Mouse (Mus musculus) kidney, postnatal 4 days (tissue): ENCODE measurements around the gene Ccl21b.
"Not testable (repeated sequence)": the region's sequence is repeated elsewhere in the genome, so short reads cannot be mapped to it uniquely, and the experiment has no call there.

Experiments used
- DNase-seq, 2 experiments: peaks; one replicate each; pipeline ENCODE4 v3.0.0; 2021; ENCODE audit warnings: mixed read lengths in 2 of 2

The Ccl21b gene

GRCm38 (mm10) chr4:42255467-42255866 lies at the start of gene Ccl21b:
Ccl21b (plus strand) TSS chr4:42255767.
- not testable (repeated sequence) for DNase-seq

GRCm38 (mm10) chr4:42240339-42240738 lies 15.2 kb upstream of the Ccl21b start, which contains the start of gene Gm10600:
Gm10600 (plus strand) TSS chr4:42240639.
- DNase-seq = not testable (repeated sequence)

GRCm38 (mm10) chr4:42293967-42294366 lies 38.4 kb downstream of the Ccl21b start, which contains the start of gene Gm21953:
Gm21953 (plus strand) TSS chr4:42294267.
- DNase-seq = not testable (repeated sequence)
